Mouse (Mus musculus): ENCODE data around the gene Slc38a3. TPM values are rescaled to one million over a fixed set of nuclear protein-coding genes. Genes with fewer than 3 reads are reported as not detected.

Slc38a3 gene
- total RNA-seq, 2 experiments from 2014 or later = 0.30 to 1.0 TPM

- DNase-seq = peak; percentile 98 to 99
These were observed 33.9 kb downstream of the Slc38a3 start, which contains the start of gene Gnai2 for GRCm38 (mm10) chr9:107635279-107636028. Gene Gnai2, minus strand, starts transcription at chr9:107635367.

- no peak for DNase-seq
These were observed 34.7 kb downstream of the Slc38a3 start for GRCm38 (mm10) chr9:107634406-107635278.

GRCm38 (mm10) chr9:107633661-107634405, 35.5 kb downstream of the Slc38a3 start:
- DNase-seq = peak in 1 of 2 experiments; percentile 43

GRCm38 (mm10) chr9:107633091-107633660, 36.2 kb downstream of the Slc38a3 start:
- DNase-seq = peak; percentile 87 to 91

- DNase-seq = peak; percentile 51 to 60
These were observed 36.9 kb downstream of the Slc38a3 start for GRCm38 (mm10) chr9:107632478-107632877.

GRCm38 (mm10) chr9:107631861-107632260, 37.5 kb downstream of the Slc38a3 start:
- DNase-seq = no peak

- DNase-seq = no peak
These were observed 38.0 kb downstream of the Slc38a3 start for GRCm38 (mm10) chr9:107631311-107631826.

GRCm38 (mm10) chr9:107630576-107630975, 38.8 kb downstream of the Slc38a3 start:
- no peak for DNase-seq

GRCm38 (mm10) chr9:107629901-107630425, 39.4 kb downstream of the Slc38a3 start:
- no peak for DNase-seq

GRCm38 (mm10) chr9:107629411-107629730, 40.0 kb downstream of the Slc38a3 start:
- no peak for DNase-seq

GRCm38 (mm10) chr9:107628721-107629410, 40.5 kb downstream of the Slc38a3 start:
- DNase-seq = peak; percentile 49 to 53

GRCm38 (mm10) chr9:107627387-107628255, 41.7 kb downstream of the Slc38a3 start:
- DNase-seq = no peak

GRCm38 (mm10) chr9:107626844-107627277, 42.5 kb downstream of the Slc38a3 start:
- peak; percentile 76 to 91 for DNase-seq

- DNase-seq = no peak
These were observed 43.0 kb downstream of the Slc38a3 start for GRCm38 (mm10) chr9:107626158-107626843.

- no peak for DNase-seq
These were observed 43.8 kb downstream of the Slc38a3 start for GRCm38 (mm10) chr9:107625351-107626128.

- DNase-seq = no peak
These were observed 44.4 kb downstream of the Slc38a3 start for GRCm38 (mm10) chr9:107624951-107625350.

- DNase-seq = peak in 1 of 2 experiments; percentile 39
These were observed 44.8 kb downstream of the Slc38a3 start for GRCm38 (mm10) chr9:107624539-107624938.

- no peak for DNase-seq
These were observed 48.4 kb downstream of the Slc38a3 start for GRCm38 (mm10) chr9:107620954-107621353.

Data from adrenal gland, postnatal 36 days (tissue).